Mouse (Mus musculus) olfactory bulb, adult 2 months (tissue): ENCODE results near the gene Cd2ap. TPM values are rescaled to one million over a fixed set of nuclear protein-coding genes. Genes with fewer than 3 reads are reported as not detected.

Experiments
- H3K27ac ChIP-seq: fragments of 200-500 bp; 2 replicates; pipeline ENCODE4 v1.5.1; 2012; ENCODE audit warnings: low read depth, low read length; ENCODE audit not compliant: insufficient read depth
- H3K4me1 ChIP-seq: fragments of 200-500 bp; 2 replicates; pipeline ENCODE4 v1.6.1; 2012; ENCODE audit warnings: low read length; ENCODE audit not compliant: control insufficient read depth, insufficient read depth
- H3K4me3 ChIP-seq: fragments of 200-500 bp; 2 replicates; pipeline ENCODE4 v1.5.1; 2012; ENCODE audit warnings: mild to moderate bottlenecking, low read depth, low read length, moderate library complexity; ENCODE audit not compliant: insufficient read depth
- CTCF ChIP-seq: fragments of 200-500 bp; IDR thresholded peaks from 2 replicates; pipeline ENCODE4 v1.5.1; 2012; ENCODE audit warnings: low read depth, mild to moderate bottlenecking, low read length, moderate library complexity; ENCODE audit not compliant: insufficient read depth
- POLR2A ChIP-seq: fragments of 200-500 bp; IDR thresholded peaks from 2 replicates; pipeline ENCODE4 v1.6.1; 2012; ENCODE audit warnings: mild to moderate bottlenecking, low read depth, low read length, moderate library complexity; ENCODE audit not compliant: insufficient read depth
- WGBS: fragments of 180-500 bp; shearing (Covaris S2); methylation state at CpG from one replicate; pipeline ENCODE4 v1.1.7; 2018; 5-methylcytosine and 5-hydroxymethylcytosine counted together
- polyA plus RNA-seq: library from polyadenylated mRNA; stranded (reverse); fragments of >200 nt; gene quantifications from 2 replicates; pipeline ENCODE4 v1.2.4, GENCODE M21; 2012; ENCODE audit warnings: low replicate concordance; ENCODE audit not compliant: missing spikeins, insufficient read depth, insufficient read length

Gene Cd2ap
- polyA plus RNA-seq, 1 experiment: not detected

- no peaks in the 10 kb centered on the region for H3K4me1 ChIP-seq
- H3K27ac ChIP-seq: no peak overlapping the region
- TF ChIP-seq CTCF (no peak), POLR2A (no peak)
- 74% methylated on average over 6 of the region's 6 CpGs for WGBS
- no peak overlapping the region for H3K4me3 ChIP-seq
Observed at GRCm38 (mm10) chr17:42905919-42906318, 29.5 kb upstream of the Cd2ap start.

- Histone ChIP-seq H3K27ac (no peak overlapping the region), H3K4me1 (no peaks in the 10 kb centered on the region), H3K4me3 (no peak overlapping the region)
- TF ChIP-seq POLR2A (no peak), CTCF (no peak)
- WGBS: 77% methylated on average over 2 of the region's 2 CpGs
Observed at GRCm38 (mm10) chr17:42900795-42901194, 24.3 kb upstream of the Cd2ap start.

GRCm38 (mm10) chr17:42887282-42887707 lies 10.8 kb upstream of the Cd2ap start:
- 83% methylated on average over 4 of the region's 4 CpGs for WGBS
- Histone ChIP-seq H3K4me1 (peaks cover 3% of the 10 kb centered on the region; the same call in 1 of the 2 replicates), H3K27ac (no peak overlapping the region), H3K4me3 (no peak overlapping the region)
- TF ChIP-seq POLR2A (no peak), CTCF (no peak)

- no peak overlapping the region for H3K4me3 ChIP-seq
- WGBS: 76% methylated on average over 7 of the region's 7 CpGs
- TF ChIP-seq POLR2A (no peak), CTCF (no peak)
- H3K27ac ChIP-seq: no peak overlapping the region
- H3K4me1 ChIP-seq: peaks cover 3% of the 10 kb centered on the region; the same call in 1 of the 2 replicates
Observed at GRCm38 (mm10) chr17:42885091-42885501, 8.6 kb upstream of the Cd2ap start.

DNA sequence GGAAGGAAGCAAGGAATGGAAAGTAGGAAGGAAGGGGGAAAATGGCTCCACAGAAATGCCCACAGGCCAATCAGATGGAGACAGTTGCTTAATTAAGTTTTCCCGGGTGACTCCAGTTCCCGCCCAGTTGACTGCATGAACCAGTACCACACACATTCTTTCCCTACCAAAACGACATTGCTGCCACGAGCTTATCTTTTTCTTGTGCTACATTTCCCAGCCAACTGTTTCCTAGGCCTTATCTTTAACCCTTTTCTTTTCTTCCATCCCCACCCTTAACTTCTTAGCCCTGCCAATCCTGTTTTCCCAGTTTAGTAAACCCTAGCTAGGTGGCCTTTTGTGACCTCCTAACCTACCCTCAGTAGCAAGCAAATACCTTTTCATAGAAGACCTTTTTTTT lies 7.9 kb upstream of the Cd2ap start:
- 61% methylated on average over 4 of the region's 4 CpGs for WGBS
- Histone ChIP-seq H3K4me1 (peaks cover 3% of the 10 kb centered on the region; the same call in 1 of the 2 replicates), H3K27ac (no peak overlapping the region), H3K4me3 (no peak overlapping the region)
- TF ChIP-seq POLR2A (no peak), CTCF (no peak)

DNA sequence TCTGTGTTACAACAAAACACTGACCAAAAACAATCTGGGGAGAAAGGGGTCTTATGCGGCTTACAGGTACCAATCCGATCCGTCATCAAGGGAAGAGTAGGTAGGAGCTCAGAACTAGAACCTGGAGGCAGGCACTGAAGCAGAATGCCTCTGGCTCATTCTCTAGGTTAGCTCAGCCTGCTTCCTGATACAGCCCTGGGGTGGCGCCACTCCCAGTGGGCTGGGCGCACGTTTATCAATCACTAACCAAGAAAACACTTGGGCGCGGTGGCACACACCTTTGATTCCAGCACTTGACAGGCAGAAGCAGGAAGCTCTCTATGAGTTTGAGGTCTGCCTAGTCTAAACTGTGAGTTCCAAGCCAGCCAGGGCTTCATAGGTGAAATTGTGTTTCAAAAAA lies 7.3 kb upstream of the Cd2ap start:
- no peak for TF ChIP-seq POLR2A
- TF ChIP-seq CTCF: no peak
- H3K4me3 ChIP-seq: no peak overlapping the region
- WGBS: 94% methylated on average over 8 of the region's 8 CpGs
- H3K4me1 ChIP-seq: peaks cover 3% of the 10 kb centered on the region; the same call in 1 of the 2 replicates
- no peak overlapping the region for H3K27ac ChIP-seq

- WGBS: 54% methylated on average over 9 of the region's 9 CpGs
- H3K4me1 ChIP-seq: peaks cover 3% of the 10 kb centered on the region; the same call in 1 of the 2 replicates
- H3K27ac ChIP-seq: no peak overlapping the region
- no peak for TF ChIP-seq POLR2A
- H3K4me3 ChIP-seq: no peak overlapping the region
Observed at GRCm38 (mm10) chr17:42883315-42883714, 6.8 kb upstream of the Cd2ap start.

- Histone ChIP-seq H3K4me3 (no peak overlapping the region), H3K27ac (no peak overlapping the region), H3K4me1 (peaks cover 3% of the 10 kb centered on the region; the same call in 1 of the 2 replicates)
- WGBS: 76% methylated on average over 1 of the region's 1 CpGs
- no peak for TF ChIP-seq CTCF
- no peak for TF ChIP-seq POLR2A
Observed at GRCm38 (mm10) chr17:42882873-42883272, 6.4 kb upstream of the Cd2ap start.

GRCm38 (mm10) chr17:42876904-42877425 lies 500 bp upstream of the Cd2ap start:
- Histone ChIP-seq H3K4me1 (peaks cover 2% of the 10 kb centered on the region; the same call in 1 of the 2 replicates), H3K27ac (no peak overlapping the region), H3K4me3 (peak overlapping the region; percentile 69)
- TF ChIP-seq POLR2A (no peak), CTCF (no peak)
- 8% methylated on average over 13 of the region's 13 CpGs for WGBS

DNA sequence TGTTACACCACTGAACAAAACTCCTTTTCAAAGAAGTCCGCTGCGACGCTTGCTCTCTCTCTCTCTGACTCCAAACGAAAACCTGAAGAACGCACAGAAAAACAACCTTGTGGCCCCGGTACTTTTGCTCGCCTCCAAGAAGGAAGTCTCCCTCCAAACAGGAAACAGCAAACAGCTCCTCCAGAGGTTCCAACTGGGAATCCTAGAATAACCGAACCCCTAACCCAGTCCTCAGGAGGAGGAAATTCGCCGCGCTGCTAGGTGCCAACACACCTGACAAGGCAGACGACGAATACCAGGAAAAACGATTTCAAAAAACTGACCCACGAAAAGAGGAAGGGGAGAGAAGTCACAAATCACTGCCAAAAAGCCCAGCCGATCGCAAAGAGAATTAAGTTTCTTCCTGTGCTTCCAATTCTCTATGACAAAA lies 879 bp downstream of the Cd2ap start:
- H3K4me3 ChIP-seq: peak overlapping the region; percentile 69
- WGBS: under 1% methylated on average over 17 of the region's 17 CpGs
- TF ChIP-seq POLR2A (no peak), CTCF (no peak)
- H3K27ac ChIP-seq: peak overlapping the region; percentile 61
- H3K4me1 ChIP-seq: peaks cover 2% of the 10 kb centered on the region; the same call in 1 of the 2 replicates
